Mouse (Mus musculus) lung, embryonic 15.5 days (tissue): ENCODE results near the gene Ckb. TPM values are rescaled to one million over a fixed set of nuclear protein-coding genes. Genes with fewer than 3 reads are reported as not detected.

ENCODE experiments used
- ATAC-seq: fragments of 200-750 bp; cut with Nextera tagmentation; 2 replicates; pipeline ENCODE4 v1.8.0; 2017; ENCODE audit warnings: moderate number of reproducible peaks, borderline replicate concordance; ENCODE audit not compliant: low FRiP score, low TSS enrichment; ENCODE audit errors: extremely low read depth
- H3K27ac ChIP-seq: fragments of 300-500 bp; sonication (generic); 2 replicates; pipeline ENCODE4 v1.5.1; 2015; ENCODE audit warnings: moderate library complexity, mild to moderate bottlenecking, inconsistent platforms
- H3K27me3 ChIP-seq: fragments of 300-500 bp; sonication (generic); 2 replicates; pipeline ENCODE4 v1.6.1; 2015; ENCODE audit warnings: inconsistent platforms
- H3K36me3 ChIP-seq: fragments of 300-500 bp; sonication (generic); 2 replicates; pipeline ENCODE4 v1.6.1; 2015; ENCODE audit warnings: inconsistent platforms
- H3K4me1 ChIP-seq: fragments of 300-500 bp; sonication (generic); 2 replicates; pipeline ENCODE4 v1.6.1; 2015; ENCODE audit warnings: inconsistent platforms
- H3K4me2 ChIP-seq: fragments of 300-500 bp; sonication (generic); 2 replicates; pipeline ENCODE4 v1.6.1; 2015; ENCODE audit warnings: inconsistent platforms, mild to moderate bottlenecking, moderate library complexity
- H3K4me3 ChIP-seq: fragments of 300-500 bp; sonication (generic); 2 replicates; pipeline ENCODE4 v1.5.1; 2015; ENCODE audit warnings: mild to moderate bottlenecking, inconsistent platforms
- H3K9ac ChIP-seq: fragments of 300-500 bp; sonication (generic); 2 replicates; pipeline ENCODE4 v1.6.1; 2015; ENCODE audit warnings: inconsistent platforms
- H3K9me3 ChIP-seq: fragments of 300-500 bp; sonication (generic); 2 replicates; pipeline ENCODE4 v1.6.1; 2016; ENCODE audit warnings: inconsistent platforms
- WGBS: fragments of 180-500 bp; shearing (Covaris S2); methylation state at CpG from one replicate; pipeline ENCODE4 v1.1.7; 2015; 5-methylcytosine and 5-hydroxymethylcytosine counted together
- polyA plus RNA-seq: library from polyadenylated mRNA; unstranded; fragments of >200 nt; fragmentation: Nextera tagmentation; extraction: Ambion mirVana; gene quantifications from 2 replicates; pipeline ENCODE4 v1.2.1, GENCODE M21; 2015

Gene Ckb
- polyA plus RNA-seq, 1 experiment from 2014 or later = 252 TPM

DNA sequence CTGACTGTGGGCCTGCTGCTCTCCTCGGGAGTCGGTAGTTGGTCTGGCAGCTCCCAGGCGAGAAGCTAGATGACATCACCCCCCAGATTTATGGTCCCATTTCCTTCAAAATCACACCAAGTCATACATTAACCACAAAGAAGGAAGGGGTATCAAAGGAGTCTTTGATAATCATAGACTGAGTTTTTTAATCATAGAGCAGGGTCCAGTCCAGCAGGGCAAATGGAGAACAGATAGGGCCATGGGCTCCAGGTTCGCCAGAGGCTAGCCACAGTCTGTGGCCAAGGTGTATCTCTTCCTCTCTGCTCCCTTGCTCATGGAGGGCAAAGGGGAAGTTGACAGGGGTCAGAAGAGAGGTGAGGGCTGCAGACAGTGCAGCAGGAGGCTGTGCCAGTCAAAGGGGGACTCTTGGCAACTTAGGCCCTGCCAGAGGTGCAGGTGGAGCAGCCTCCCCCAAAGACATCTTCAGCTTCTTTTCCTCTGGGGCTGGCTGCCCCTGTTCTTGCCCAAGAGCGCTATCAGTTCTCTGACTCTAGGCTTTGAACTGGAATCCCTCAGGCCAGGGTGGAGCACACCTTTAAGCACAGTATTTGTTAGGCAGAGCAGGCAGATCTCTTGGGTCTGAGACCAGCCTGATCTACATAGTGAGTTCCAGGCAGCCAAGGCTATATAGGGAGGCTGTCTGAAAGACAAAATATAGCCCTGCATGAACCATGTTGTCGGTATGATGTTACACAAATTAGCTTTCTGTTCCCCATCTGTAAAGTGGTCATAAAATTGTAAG lies 3.9 kb upstream of the Ckb start:
- Histone ChIP-seq H3K36me3 (no peaks in the 10 kb centered on the region), H3K9ac (no peak overlapping the region), H3K9me3 (no peaks in the 10 kb centered on the region), H3K4me3 (no peak overlapping the region), H3K4me2 (no peak overlapping the region), H3K27me3 (peaks cover 33% of the 10 kb centered on the region), H3K27ac (no peak overlapping the region), H3K4me1 (peaks cover 44% of the 10 kb centered on the region)
- WGBS = 70% methylated on average over 6 of the region's 6 CpGs
- no peak for ATAC-seq

DNA sequence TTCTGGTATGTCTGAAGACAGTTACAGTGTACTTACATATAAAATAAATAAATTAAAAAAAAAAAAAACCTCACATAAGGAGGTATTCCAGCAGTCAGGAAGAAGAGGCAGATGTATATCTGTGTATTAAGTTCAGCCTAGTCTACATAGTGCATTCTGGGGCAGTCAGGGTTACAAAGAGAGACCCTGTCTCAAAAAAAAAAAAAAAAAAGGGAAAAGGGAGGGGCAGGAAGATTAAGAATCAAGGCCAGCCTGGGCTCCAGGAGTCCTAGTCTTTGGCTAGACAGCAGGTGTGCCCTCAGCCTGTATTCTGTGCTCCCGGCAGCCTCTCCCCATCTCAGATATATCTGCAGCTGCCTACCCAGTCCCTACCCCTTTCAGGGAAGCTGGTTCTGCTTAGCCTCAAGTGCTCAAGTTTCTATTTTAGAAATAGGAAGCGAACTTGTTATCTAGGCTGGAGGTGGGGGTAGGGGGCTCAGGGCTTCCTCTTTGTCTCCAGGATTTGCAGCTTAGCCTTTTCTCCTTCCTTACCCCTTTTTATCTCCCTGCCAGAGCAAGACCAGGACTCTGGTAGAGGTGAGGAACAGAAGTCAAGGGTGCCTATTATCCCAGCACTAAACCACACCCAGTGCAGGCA lies 2.8 kb upstream of the Ckb start:
- no peaks in the 10 kb centered on the region for H3K36me3 ChIP-seq
- H3K27ac ChIP-seq = no peak overlapping the region
- H3K4me2 ChIP-seq = no peak overlapping the region
- H3K4me3 ChIP-seq = no peak overlapping the region
- peaks cover 55% of the 10 kb centered on the region for H3K4me1 ChIP-seq
- 63% methylated on average over 2 of the region's 2 CpGs for WGBS
- no peak for ATAC-seq
- no peaks in the 10 kb centered on the region for H3K9me3 ChIP-seq
- H3K9ac ChIP-seq = no peak overlapping the region
- H3K27me3 ChIP-seq = peaks cover 42% of the 10 kb centered on the region

- H3K36me3 ChIP-seq = no peaks in the 10 kb centered on the region
- no peak for ATAC-seq
- peak overlapping the region; percentile 98 for H3K4me2 ChIP-seq
- H3K9me3 ChIP-seq = no peaks in the 10 kb centered on the region
- 0 out of 2 replicates have a peak overlapping the region, but pooled peaks have one; percentile 4 for H3K9ac ChIP-seq
- WGBS = 6% methylated on average over 12 of the region's 12 CpGs
- H3K27me3 ChIP-seq = peaks cover 48% of the 10 kb centered on the region
- no peak overlapping the region for H3K27ac ChIP-seq
- peak overlapping the region; percentile 53 for H3K4me3 ChIP-seq
- H3K4me1 ChIP-seq = peaks cover 57% of the 10 kb centered on the region
These were observed 443 bp upstream of the Ckb start for GRCm38 (mm10) chr12:111672581-111672980.

GRCm38 (mm10) chr12:111671431-111671902 lies 671 bp downstream of the Ckb start:
- H3K4me3 ChIP-seq = peak overlapping the region; percentile 53
- H3K27me3 ChIP-seq = peaks cover 48% of the 10 kb centered on the region
- H3K36me3 ChIP-seq = no peaks in the 10 kb centered on the region
- H3K4me1 ChIP-seq = peaks cover 49% of the 10 kb centered on the region
- WGBS = 0% methylated on average over 34 of the region's 34 CpGs
- no peaks in the 10 kb centered on the region for H3K9me3 ChIP-seq
- peak overlapping the region; percentile 98 for H3K4me2 ChIP-seq
- H3K27ac ChIP-seq = no peak overlapping the region
- peak overlapping the region; percentile 43 for H3K9ac ChIP-seq
- ATAC-seq = no peak; the same call in 1 of the 2 replicates

DNA sequence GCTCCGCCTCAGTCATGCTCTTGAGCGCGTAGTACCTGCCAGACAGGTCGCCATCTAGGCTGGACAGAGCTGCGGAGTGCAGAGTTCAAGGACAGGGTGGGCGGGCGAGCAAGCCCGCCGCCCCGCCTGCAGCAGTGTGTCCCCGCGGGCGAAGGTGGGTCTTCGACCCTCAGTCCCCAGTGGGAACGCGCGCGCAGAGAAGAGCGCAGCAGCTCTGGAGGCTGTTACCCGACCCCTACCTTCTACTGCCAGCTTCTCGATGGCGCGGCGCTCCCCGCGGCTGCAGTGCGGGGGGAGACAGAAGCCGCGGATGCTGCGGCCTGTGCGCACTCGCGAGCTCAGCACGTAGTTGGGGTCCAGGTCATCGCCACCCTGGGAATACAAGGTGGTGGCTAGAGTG lies 1.2 kb downstream of the Ckb start:
- Histone ChIP-seq H3K27me3 (peaks cover 48% of the 10 kb centered on the region), H3K27ac (0 out of 2 replicates have a peak overlapping the region, but pooled peaks have one; percentile 4), H3K9ac (peak overlapping the region; percentile 43), H3K4me1 (peaks cover 52% of the 10 kb centered on the region), H3K9me3 (no peaks in the 10 kb centered on the region), H3K4me3 (peak overlapping the region; percentile 53), H3K36me3 (no peaks in the 10 kb centered on the region), H3K4me2 (peak overlapping the region; percentile 98)
- WGBS = 2% methylated on average over 35 of the region's 35 CpGs
- no peak for ATAC-seq

- Histone ChIP-seq H3K4me2 (peak overlapping the region; percentile 98), H3K9ac (peak overlapping the region; percentile 33), H3K4me3 (peak overlapping the region; percentile 53), H3K27ac (no peak overlapping the region), H3K9me3 (no peaks in the 10 kb centered on the region), H3K4me1 (peaks cover 52% of the 10 kb centered on the region), H3K36me3 (no peaks in the 10 kb centered on the region), H3K27me3 (peaks cover 48% of the 10 kb centered on the region)
- WGBS = 11% methylated on average over 29 of the region's 29 CpGs
- no peak for ATAC-seq
These were observed 1.7 kb downstream of the Ckb start for GRCm38 (mm10) chr12:111670371-111670971.

- Histone ChIP-seq H3K4me1 (peaks cover 57% of the 10 kb centered on the region), H3K27ac (no peak overlapping the region), H3K4me2 (peak overlapping the region; percentile 98), H3K9ac (no peak overlapping the region; the same call in 1 of the 2 replicates), H3K36me3 (no peaks in the 10 kb centered on the region), H3K27me3 (peaks cover 48% of the 10 kb centered on the region), H3K9me3 (no peaks in the 10 kb centered on the region), H3K4me3 (peak overlapping the region; percentile 53)
- WGBS = 57% methylated on average over 8 of the region's 8 CpGs
- ATAC-seq = no peak
These were observed 2.2 kb downstream of the Ckb start for GRCm38 (mm10) chr12:111669961-111670360.

DNA sequence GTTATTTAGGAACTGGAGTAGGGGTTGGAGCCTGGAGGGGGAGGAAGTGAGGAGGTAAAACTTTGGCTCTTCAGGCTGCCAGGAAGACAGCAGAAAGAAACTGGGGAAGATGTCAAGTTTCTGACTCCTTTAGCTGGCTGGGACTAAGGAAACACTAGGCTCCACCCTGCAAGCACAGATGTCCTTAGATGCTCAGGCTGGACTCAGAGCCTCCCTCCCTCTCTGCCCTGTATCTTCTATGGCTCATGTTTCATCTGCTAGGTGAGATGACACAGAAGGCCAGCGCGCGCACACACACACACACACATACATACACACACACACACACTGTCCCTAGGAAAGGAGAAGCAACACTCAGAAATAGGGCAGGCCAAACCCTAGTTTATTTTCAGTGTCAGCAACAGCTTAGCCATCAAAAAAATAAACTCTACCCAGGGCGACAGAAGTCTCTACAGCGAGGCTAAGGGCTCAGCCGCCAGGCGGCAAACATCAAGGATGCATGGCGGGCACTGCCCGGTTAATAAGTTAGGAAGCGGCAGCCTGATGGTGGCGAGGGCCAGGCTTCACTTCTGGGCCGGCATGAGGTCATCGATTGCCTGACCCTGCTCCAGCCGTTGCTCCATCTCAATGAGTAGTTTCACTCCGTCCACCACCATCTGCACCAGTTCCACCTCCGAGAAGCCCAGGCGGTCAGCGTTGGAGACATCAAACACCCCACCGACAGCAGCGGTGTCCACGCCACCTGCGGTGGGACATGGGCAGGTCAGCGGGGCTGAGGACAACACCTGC lies 2.9 kb downstream of the Ckb start:
- Histone ChIP-seq H3K27me3 (peaks cover 47% of the 10 kb centered on the region), H3K27ac (peak overlapping the region; percentile 86), H3K36me3 (no peaks in the 10 kb centered on the region), H3K4me3 (no peak overlapping the region), H3K9ac (0 out of 2 replicates have a peak overlapping the region, but pooled peaks have one; percentile 25), H3K4me1 (peaks cover 64% of the 10 kb centered on the region), H3K4me2 (peak overlapping the region; percentile 98), H3K9me3 (no peaks in the 10 kb centered on the region)
- WGBS = 61% methylated on average over 23 of the region's 23 CpGs
- no peak for ATAC-seq

DNA sequence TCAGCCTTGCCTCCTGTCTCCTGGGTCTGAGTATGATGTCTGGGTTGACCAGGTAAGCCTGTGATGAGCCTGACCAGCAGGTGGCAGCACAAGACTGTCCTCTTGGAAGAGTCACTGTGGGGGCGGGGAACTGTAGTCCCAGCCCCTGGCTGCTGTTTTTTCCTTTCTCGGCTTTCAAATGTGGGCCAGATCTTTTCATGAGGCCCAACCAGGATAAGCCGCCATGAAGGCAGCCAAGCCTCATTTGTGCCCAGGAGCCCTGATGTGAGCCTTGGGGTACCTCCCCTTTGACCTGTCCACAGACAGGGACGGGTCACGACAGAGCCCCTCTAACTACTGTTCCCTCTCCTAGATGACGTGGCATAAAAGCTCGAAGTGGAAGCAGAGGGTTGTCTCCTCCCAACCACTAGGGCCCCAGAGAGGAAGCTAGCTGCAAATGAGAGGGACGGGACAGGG lies 3.7 kb downstream of the Ckb start:
- Histone ChIP-seq H3K4me1 (peaks cover 66% of the 10 kb centered on the region), H3K4me3 (no peak overlapping the region)

DNA sequence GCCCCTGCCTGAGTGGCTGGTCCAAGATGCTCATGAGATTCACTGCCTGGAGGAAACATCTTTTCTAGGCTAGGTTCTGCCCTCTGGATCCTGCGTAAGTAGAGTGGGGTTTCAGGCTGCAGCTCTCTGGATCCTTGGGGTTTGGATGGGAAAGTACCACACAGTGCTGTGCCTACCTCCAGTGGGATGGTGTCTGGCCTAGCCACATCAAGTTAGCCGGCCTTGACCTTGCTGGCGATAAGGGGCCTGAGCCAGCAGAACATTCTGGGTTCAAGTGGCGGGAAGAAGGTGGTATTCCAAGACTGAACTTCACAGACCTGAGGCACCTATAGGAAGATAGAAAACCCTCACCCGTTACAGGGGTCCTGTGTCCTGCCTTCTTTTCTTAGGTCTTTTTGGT lies 4.7 kb downstream of the Ckb start:
- H3K27me3 ChIP-seq = peaks cover 29% of the 10 kb centered on the region
- H3K27ac ChIP-seq = no peak overlapping the region
- H3K9me3 ChIP-seq = no peaks in the 10 kb centered on the region
- H3K4me1 ChIP-seq = peaks cover 68% of the 10 kb centered on the region
- H3K4me2 ChIP-seq = no peak overlapping the region
- ATAC-seq = no peak
- no peak overlapping the region for H3K9ac ChIP-seq
- no peaks in the 10 kb centered on the region; the same call in 1 of the 2 replicates for H3K36me3 ChIP-seq
- 89% methylated on average over 5 of the region's 5 CpGs for WGBS
- no peak overlapping the region for H3K4me3 ChIP-seq

More for the DNA sequence above, 3.7 kb downstream of the Ckb start:
- H3K4me2 ChIP-seq = peak overlapping the region; percentile 98
- peak overlapping the region; percentile 25; the same call in 1 of the 2 replicates for H3K9ac ChIP-seq
- peaks cover 40% of the 10 kb centered on the region for H3K27me3 ChIP-seq
- no peaks in the 10 kb centered on the region for H3K36me3 ChIP-seq
- H3K27ac ChIP-seq = peak overlapping the region; percentile 86
- peak; percentile 32 for ATAC-seq
- WGBS = 3% methylated on average over 8 of the region's 8 CpGs
- H3K9me3 ChIP-seq = no peaks in the 10 kb centered on the region

GRCm38 (mm10) chr12:111666380-111666779 lies 5.8 kb downstream of the Ckb start:
- Histone ChIP-seq H3K9ac (no peak overlapping the region), H3K27ac (no peak overlapping the region), H3K4me1 (peaks cover 58% of the 10 kb centered on the region), H3K27me3 (peaks cover 19% of the 10 kb centered on the region), H3K4me3 (no peak overlapping the region), H3K4me2 (no peak overlapping the region), H3K9me3 (no peaks in the 10 kb centered on the region), H3K36me3 (peaks cover 4% of the 10 kb centered on the region)
- ATAC-seq = no peak
- WGBS = 76% methylated on average over 13 of the region's 13 CpGs
